Mouse (Mus musculus) embryonic facial prominence, embryonic 15.5 days (tissue): ENCODE data around the gene Mnd1. TPM values are rescaled to one million over a fixed set of nuclear protein-coding genes. Genes with fewer than 3 reads are reported as not detected.
A peak's percentile ranks its signal among the peaks of the same experiment; 100 is the strongest.

ENCODE experiments used
- ATAC-seq: fragments of 200-750 bp; cut with Nextera tagmentation; 2 replicates; pipeline ENCODE4 v1.8.0; 2017; ENCODE audit warnings: low read depth, moderate TSS enrichment; ENCODE audit not compliant: insufficient number of reproducible peaks, low FRiP score, low TSS enrichment
- H3K27ac ChIP-seq: fragments of 300-500 bp; sonication (generic); replicated peaks from 2 replicates; pipeline ENCODE4 v1.5.1; 2015; ENCODE audit warnings: mild to moderate bottlenecking, inconsistent platforms
- H3K27me3 ChIP-seq: fragments of 300-500 bp; sonication (generic); 2 replicates; pipeline ENCODE4 v1.6.1; 2015; ENCODE audit warnings: inconsistent platforms
- H3K36me3 ChIP-seq: fragments of 300-500 bp; sonication (generic); 2 replicates; pipeline ENCODE4 v1.6.1; 2015; ENCODE audit warnings: mild to moderate bottlenecking, inconsistent platforms
- H3K4me1 ChIP-seq: fragments of 300-500 bp; sonication (generic); 2 replicates; pipeline ENCODE4 v1.6.1; 2015; ENCODE audit warnings: inconsistent platforms
- H3K4me2 ChIP-seq: fragments of 300-500 bp; sonication (generic); replicated peaks from 2 replicates; pipeline ENCODE4 v1.6.1; 2015; ENCODE audit warnings: mild to moderate bottlenecking, inconsistent platforms
- H3K4me3 ChIP-seq: fragments of 300-500 bp; sonication (generic); replicated peaks from 2 replicates; pipeline ENCODE4 v1.5.1; 2015; ENCODE audit warnings: mild to moderate bottlenecking, inconsistent platforms
- H3K9ac ChIP-seq: fragments of 300-500 bp; sonication (generic); 2 replicates; pipeline ENCODE4 v1.6.1; 2015; ENCODE audit warnings: inconsistent platforms
- H3K9me3 ChIP-seq: fragments of 300-500 bp; sonication (generic); replicated peaks from 2 replicates; pipeline ENCODE4 v1.6.1; 2016; ENCODE audit warnings: inconsistent platforms
- WGBS: fragments of 180-500 bp; shearing (Covaris S2); methylation state at CpG from one replicate; pipeline ENCODE4 v1.1.7; 2015; 5-methylcytosine and 5-hydroxymethylcytosine counted together
- polyA plus RNA-seq: library from polyadenylated mRNA; unstranded; fragments of >200 nt; fragmentation: Nextera tagmentation; extraction: Ambion mirVana; gene quantifications from 2 replicates; pipeline ENCODE4 v1.2.1, GENCODE M21; 2015

Mnd1 gene
- polyA plus RNA-seq = 13.1 and 13.2 TPM in 2 replicates

DNA sequence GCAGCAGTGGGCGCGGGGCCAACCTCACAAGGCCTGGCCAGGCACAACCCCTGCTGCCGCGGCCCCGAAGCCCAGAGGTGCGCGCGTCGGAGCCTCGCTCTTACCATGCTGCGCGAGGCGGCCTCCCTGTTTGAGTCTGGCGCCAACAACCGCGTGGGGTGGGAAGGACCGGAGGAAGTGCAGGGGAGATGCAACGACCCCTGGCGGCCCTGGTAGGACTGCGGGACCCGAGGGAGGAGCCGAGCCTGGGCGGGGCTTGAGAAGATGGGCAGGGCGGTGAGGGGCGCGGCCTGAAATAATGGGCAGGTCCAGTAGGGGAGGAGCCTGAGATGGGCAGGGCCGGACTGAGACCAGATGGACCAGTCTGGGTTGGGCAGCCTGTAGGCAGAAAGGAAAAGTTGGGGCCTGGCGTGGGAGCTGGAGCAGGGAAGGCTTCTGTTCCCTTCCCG lies at the start of gene Mnd1:
Gene Mnd1, minus strand, starts transcription at position 229 of the 449 bp plus-strand sequence.
- ATAC-seq = peak; percentile 98
- Histone ChIP-seq H3K4me2 (peak within 1 kb of the TSS; percentile 98), H3K27ac (peak within 1 kb of the TSS; percentile 81), H3K4me3 (peak within 1 kb of the TSS; percentile 65), H3K4me1 (0 out of 2 replicates have a peak, but pooled peaks cover 3% of the 10 kb centered on the region), H3K9ac (peak within 1 kb of the TSS; percentile 57), H3K36me3 (no peaks in the 10 kb centered on the region), H3K27me3 (no peaks in the 10 kb centered on the region), H3K9me3 (no peaks in the 10 kb centered on the region)
- under 1% methylated on average over 29 of the region's 29 CpGs for WGBS

DNA sequence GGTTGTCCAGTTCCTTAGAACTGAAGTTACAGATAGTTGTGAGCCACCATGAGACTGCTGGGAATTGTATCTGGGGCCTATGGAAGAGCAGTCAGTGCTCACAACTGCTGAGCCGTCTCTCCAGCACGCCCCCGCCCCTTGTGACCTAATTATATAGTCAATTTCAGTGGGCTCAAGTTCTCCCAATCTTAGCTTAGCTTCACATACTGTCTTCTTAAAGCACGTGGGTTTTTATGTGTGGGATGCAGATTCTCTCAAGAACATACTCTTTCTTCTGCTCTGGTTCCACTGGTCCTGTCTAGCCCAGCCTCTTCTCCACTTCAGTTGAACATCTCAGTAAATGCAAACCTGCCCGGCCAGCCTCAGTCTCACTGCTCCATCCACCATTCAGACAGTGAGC lies 49.1 kb upstream of the Mnd1 start:
- Histone ChIP-seq H3K4me3 (no peak overlapping the region), H3K9ac (no peak overlapping the region), H3K9me3 (no peaks in the 10 kb centered on the region), H3K4me2 (no peak overlapping the region), H3K36me3 (peaks cover 5% of the 10 kb centered on the region; the same call in 1 of the 2 replicates), H3K4me1 (peaks cover 8% of the 10 kb centered on the region; the same call in 1 of the 2 replicates), H3K27ac (no peak overlapping the region), H3K27me3 (no peaks in the 10 kb centered on the region)
- 70% methylated on average over 5 of the region's 5 CpGs for WGBS
- ATAC-seq = no peak

DNA sequence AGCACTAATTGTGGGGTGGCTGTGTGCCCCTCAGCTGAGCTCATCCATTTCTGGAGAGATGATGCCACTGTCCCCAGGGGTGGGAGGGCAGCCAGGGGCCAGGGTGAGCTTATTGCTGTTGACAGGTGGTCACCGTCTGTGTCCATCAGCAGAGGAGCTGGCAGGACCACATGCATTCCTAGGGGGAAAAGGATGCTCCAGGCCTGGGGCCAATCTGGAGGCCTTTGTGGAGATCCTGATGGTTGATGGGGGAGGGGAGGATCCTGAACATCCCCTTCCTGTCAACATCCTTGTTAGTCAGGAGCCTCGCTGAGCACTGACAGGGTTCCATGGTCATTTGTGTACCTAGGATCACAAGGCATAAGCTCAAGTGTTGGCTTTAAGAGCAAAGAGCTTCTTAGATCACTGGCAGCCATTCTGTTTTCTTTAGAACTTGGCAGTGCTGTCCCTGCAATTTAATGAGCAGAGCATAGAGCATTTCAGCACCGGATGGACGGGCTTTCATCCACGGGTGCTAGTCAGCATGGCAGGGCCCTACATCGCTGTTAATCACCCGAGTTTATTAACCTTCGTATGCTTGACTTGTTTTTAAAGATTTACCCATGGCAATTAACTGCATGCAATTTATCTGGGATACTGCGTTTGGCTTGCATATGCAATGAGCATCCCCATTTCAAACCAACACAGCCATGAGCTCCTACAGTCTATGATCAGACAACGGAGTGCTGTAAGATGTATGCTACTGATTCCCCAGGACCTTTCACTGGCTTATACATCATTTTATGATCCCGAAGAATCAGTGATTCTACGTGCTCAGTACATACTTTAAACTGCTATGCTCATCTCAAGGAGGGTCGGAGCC lies 45.2 kb upstream of the Mnd1 start:
- no peak overlapping the region for H3K4me3 ChIP-seq
- no peak overlapping the region for H3K4me2 ChIP-seq
- no peaks in the 10 kb centered on the region for H3K36me3 ChIP-seq
- H3K27ac ChIP-seq = no peak overlapping the region
- H3K4me1 ChIP-seq = peaks cover 3% of the 10 kb centered on the region; the same call in 1 of the 2 replicates
- 64% methylated on average over 13 of the region's 13 CpGs for WGBS
- no peaks in the 10 kb centered on the region for H3K27me3 ChIP-seq
- H3K9ac ChIP-seq = no peak overlapping the region
- no peaks in the 10 kb centered on the region for H3K9me3 ChIP-seq
- ATAC-seq = 0 out of 2 replicates have a peak, but pooled peaks have one; percentile 43

DNA sequence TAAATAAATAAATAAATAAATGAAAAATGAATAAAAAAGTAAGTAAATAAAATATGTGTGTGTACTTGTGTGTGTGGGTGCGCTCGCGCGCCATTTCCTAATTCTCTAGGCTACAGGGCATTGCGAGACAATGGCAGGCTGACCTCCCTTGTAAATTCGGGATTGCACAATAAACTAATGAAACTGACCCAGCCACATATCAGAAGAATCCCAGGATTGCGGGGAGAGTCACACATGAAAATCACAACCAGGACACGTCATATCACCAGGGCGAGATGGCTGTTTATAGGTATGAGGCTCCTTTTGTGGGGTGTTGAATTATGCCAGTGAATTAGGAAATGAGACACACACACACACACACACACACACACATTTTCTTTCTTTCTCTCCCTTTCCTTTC lies 43.9 kb upstream of the Mnd1 start:
- H3K27me3 ChIP-seq = no peaks in the 10 kb centered on the region
- ATAC-seq = no peak
- no peak overlapping the region for H3K4me2 ChIP-seq
- H3K4me3 ChIP-seq = no peak overlapping the region
- no peaks in the 10 kb centered on the region for H3K9me3 ChIP-seq
- H3K9ac ChIP-seq = no peak overlapping the region
- 94% methylated on average over 9 of the region's 9 CpGs for WGBS
- H3K27ac ChIP-seq = no peak overlapping the region
- peaks cover 3% of the 10 kb centered on the region; the same call in 1 of the 2 replicates for H3K4me1 ChIP-seq
- H3K36me3 ChIP-seq = no peaks in the 10 kb centered on the region

DNA sequence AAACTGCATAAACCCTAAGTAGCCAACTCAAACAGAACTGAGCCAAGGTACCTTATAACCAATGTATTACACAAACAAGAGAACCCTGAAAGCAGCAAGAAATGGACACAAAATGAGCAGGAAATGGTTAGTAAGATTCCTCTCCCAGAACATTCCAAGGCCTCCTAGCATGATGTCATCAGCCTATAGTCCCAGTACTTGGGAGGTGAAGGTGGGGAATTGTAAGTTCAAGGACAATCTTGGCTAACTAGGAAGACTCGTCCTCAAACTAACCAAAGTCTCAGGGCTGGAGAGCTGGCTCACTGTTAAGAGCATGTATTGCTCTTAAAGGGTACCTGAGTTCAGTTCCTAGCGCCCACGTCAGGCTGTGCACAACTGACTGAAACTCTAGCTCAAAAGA lies 42.6 kb upstream of the Mnd1 start:
- H3K27me3 ChIP-seq = no peaks in the 10 kb centered on the region
- H3K27ac ChIP-seq = no peak overlapping the region
- H3K4me2 ChIP-seq = no peak overlapping the region
- H3K36me3 ChIP-seq = no peaks in the 10 kb centered on the region
- H3K9ac ChIP-seq = no peak overlapping the region
- peaks cover 3% of the 10 kb centered on the region; the same call in 1 of the 2 replicates for H3K4me1 ChIP-seq
- no peak for ATAC-seq
- no peak overlapping the region for H3K4me3 ChIP-seq
- 93% methylated on average over 3 of the region's 3 CpGs for WGBS
- H3K9me3 ChIP-seq = no peaks in the 10 kb centered on the region

DNA sequence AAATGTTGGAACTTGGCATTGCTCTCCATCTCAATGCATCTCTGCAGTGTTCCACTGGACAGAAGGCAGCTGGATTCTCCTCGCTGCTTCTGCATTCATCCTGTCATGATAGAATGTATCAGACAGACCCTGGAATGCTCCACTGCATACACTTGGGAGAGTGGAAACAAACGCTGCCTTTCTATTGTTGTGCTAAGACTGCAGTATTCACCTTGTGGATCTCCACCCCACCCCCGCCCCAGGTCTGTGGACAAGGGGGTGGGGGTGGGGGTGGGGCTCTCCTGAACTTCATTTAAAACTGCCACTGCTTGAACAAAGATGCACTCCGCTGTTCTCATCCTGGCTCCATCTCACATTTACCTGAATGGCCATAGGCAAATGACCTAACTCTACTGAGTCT lies 38.3 kb upstream of the Mnd1 start:
- H3K36me3 ChIP-seq = 0 out of 2 replicates have a peak, but pooled peaks cover 5% of the 10 kb centered on the region
- no peak overlapping the region for H3K27ac ChIP-seq
- no peaks in the 10 kb centered on the region for H3K27me3 ChIP-seq
- H3K4me3 ChIP-seq = no peak overlapping the region
- no peak overlapping the region for H3K4me2 ChIP-seq
- H3K9me3 ChIP-seq = no peaks in the 10 kb centered on the region
- 65% methylated on average over 4 of the region's 4 CpGs for WGBS
- H3K4me1 ChIP-seq = 0 out of 2 replicates have a peak, but pooled peaks cover 5% of the 10 kb centered on the region
- H3K9ac ChIP-seq = no peak overlapping the region
- ATAC-seq = no peak

DNA sequence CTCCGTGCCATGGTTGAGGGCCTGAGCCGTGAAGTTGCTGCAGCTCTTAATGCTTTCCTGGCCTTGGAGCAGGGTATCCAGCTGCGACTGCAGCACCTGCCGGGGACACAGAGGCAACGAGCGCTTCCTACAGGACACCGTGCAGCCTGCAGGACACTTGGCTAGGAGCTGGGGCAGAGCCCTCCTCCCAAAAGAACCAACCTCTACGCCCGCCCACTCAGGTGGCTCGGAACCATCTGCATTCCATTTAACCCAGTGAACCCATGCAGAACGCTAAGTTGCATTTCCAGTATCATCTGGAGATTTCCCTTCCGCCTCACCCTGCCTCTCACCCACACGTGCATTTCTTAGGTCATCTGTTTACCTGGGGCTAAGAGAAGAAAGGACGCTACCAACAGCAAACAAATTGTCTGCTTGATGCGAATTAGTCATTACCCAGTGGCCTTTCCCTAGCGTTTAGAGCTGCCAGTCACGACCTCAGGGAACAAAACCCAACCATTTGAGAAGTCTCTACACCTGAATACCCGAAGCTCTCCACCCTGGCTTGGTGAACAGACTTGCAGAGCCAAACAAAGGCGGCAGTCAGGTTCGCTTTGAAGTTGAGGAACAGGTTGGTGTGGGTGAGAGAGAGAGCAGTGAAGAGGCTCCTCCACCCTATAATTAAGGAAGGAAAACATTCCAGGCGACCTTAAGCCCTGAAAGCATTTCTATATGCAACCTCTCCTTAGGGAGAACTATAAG lies 35.7 kb upstream of the Mnd1 start:
- 0 out of 2 replicates have a peak, but pooled peaks cover 5% of the 10 kb centered on the region for H3K4me1 ChIP-seq
- no peak overlapping the region for H3K9ac ChIP-seq

DNA sequence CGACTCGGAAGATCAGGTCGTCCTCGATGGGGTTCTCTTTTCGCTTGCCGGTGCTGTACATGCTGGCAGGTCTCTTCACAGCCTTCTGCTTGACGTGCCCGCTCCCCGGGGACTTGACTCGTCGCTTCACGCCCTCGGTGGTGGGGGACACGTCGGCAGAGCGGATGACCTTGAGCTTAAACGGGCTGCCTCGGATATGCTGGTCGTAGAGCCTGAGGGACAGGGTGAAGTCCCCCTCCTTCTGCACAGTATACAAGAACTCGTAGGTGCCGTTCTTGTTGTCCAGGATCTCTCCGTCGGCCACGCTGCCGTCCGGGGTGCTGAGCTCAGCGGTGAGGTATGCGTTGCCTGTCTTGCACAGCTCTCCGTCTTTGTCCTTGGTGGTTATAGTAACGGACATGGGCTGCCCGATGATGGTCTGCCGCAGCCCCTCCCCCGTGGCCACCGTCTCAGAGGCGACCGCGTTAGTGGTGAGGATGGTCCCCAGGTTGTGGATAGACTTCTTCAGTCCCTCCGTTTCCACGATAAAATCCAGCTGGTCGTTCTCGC lies 35.0 kb upstream of the Mnd1 start:
- 0 out of 2 replicates have a peak, but pooled peaks have one; percentile 41 for ATAC-seq
- Histone ChIP-seq H3K9ac (no peak overlapping the region), H3K27me3 (no peaks in the 10 kb centered on the region)

More for the DNA sequence above, 35.7 kb upstream of the Mnd1 start:
- no peaks in the 10 kb centered on the region for H3K9me3 ChIP-seq
- ATAC-seq = peak; percentile 71
- WGBS = 42% methylated on average over 21 of the region's 21 CpGs
- H3K27ac ChIP-seq = peak overlapping the region; percentile 67
- 0 out of 2 replicates have a peak, but pooled peaks cover 5% of the 10 kb centered on the region for H3K36me3 ChIP-seq
- H3K27me3 ChIP-seq = no peaks in the 10 kb centered on the region
- peak overlapping the region; percentile 27 for H3K4me3 ChIP-seq
- peak overlapping the region; percentile 36 for H3K4me2 ChIP-seq

DNA sequence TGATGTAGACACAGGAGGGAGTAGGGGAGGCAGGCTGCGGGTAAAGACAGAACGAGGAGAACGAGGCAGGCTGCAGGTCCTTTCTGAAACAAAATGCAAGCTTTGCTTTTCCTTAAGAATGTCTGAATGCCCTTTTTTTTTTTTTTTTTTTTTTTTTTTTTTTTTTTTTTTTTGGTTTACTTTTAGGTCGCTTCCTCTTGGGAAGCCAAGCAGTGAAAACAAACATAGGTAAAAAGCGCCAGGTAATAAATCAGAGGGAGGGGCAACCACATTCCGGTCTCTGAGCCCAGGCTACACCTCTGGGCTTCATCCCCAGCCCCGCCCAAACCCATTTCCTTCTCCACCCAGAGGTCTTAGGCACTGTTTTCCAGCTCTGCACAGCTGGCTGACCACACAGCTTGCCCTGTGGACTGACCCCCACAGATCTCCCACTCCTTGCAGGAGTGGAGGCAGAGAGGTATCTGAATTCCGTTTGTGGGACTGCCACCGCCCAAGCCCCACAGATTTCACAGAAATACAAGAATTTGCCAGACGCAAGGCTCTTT lies 34.1 kb upstream of the Mnd1 start:
- peaks cover 7% of the 10 kb centered on the region; the same call in 1 of the 2 replicates for H3K36me3 ChIP-seq
- ATAC-seq = no peak
- H3K4me3 ChIP-seq = peak overlapping the region; percentile 27
- WGBS = 42% methylated on average over 10 of the region's 10 CpGs
- H3K27ac ChIP-seq = peak overlapping the region; percentile 67; the same call in 1 of the 2 replicates
- no peak overlapping the region for H3K9ac ChIP-seq
- H3K27me3 ChIP-seq = no peaks in the 10 kb centered on the region
- 0 out of 2 replicates have a peak, but pooled peaks cover 5% of the 10 kb centered on the region for H3K4me1 ChIP-seq
- H3K4me2 ChIP-seq = peak overlapping the region; percentile 36
- no peaks in the 10 kb centered on the region for H3K9me3 ChIP-seq

More for the DNA sequence above, 35.0 kb upstream of the Mnd1 start:
- H3K9me3 ChIP-seq = no peaks in the 10 kb centered on the region
- H3K27ac ChIP-seq = peak overlapping the region; percentile 67
- H3K36me3 ChIP-seq = peaks cover 5% of the 10 kb centered on the region; the same call in 1 of the 2 replicates
- 20% methylated on average over 41 of the region's 41 CpGs for WGBS
- H3K4me2 ChIP-seq = peak overlapping the region; percentile 36
- peak overlapping the region; percentile 27 for H3K4me3 ChIP-seq
- 0 out of 2 replicates have a peak, but pooled peaks cover 5% of the 10 kb centered on the region for H3K4me1 ChIP-seq

DNA sequence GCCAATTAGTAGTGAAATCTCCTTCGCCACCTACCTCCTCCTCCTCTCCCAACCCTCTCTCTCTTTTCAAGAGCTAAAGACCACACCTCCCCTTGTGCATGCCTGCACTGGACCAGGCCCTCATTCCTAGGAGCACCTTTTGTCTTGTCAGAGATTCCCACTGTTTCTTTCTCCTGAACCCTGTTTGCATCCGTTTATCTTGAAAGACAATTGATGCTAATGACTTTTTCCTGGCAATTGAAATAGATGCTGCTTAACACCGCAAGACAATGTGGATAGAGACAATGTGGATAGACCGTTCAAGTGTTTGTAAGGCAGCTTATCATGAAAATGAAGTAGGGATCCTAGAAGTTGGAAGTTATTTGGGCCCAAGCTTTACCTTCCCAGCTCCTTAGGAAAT lies 26.1 kb upstream of the Mnd1 start:
- 53% methylated on average over 4 of the region's 4 CpGs for WGBS
- H3K9me3 ChIP-seq = no peaks in the 10 kb centered on the region
- no peak for ATAC-seq
- H3K27ac ChIP-seq = no peak overlapping the region
- no peak overlapping the region for H3K9ac ChIP-seq
- H3K36me3 ChIP-seq = peaks cover 5% of the 10 kb centered on the region
- H3K27me3 ChIP-seq = no peaks in the 10 kb centered on the region
- H3K4me2 ChIP-seq = no peak overlapping the region
- H3K4me3 ChIP-seq = no peak overlapping the region
- H3K4me1 ChIP-seq = no peaks in the 10 kb centered on the region
